Comparison of ENCODE assay signal across 8 mouse cellular contexts in genomic region chr19:56396669-56397621, GRCm38 (mm10). TPM values are rescaled to one million over a fixed set of nuclear protein-coding genes. Genes with fewer than 3 reads are reported as not detected.
DNase-seq lines count a peak whose midpoint lies in the region; ATAC-seq and TF ChIP-seq lines count a peak whose summit lies in the region.

TSS of gene Casp7 (plus strand) at chr19:56397129.

- H3K36me3 ChIP-seq in intestine, embryonic 15.5 days = no peaks in the 10 kb centered on the region
- H3K36me3 ChIP-seq in midbrain, postnatal 0 days (ENCODE audit: insufficient read depth, low read length) = no peaks in the 10 kb centered on the region

- under 1% methylated on average over 78 of the region's 78 CpGs for WGBS in intestine, embryonic 15.5 days
- under 1% methylated on average over 70 of the region's 78 CpGs for WGBS in midbrain, postnatal 0 days

- ATAC-seq in intestine, embryonic 15.5 days = peak; percentile 67
- peak; percentile 77 for ATAC-seq in midbrain, postnatal 0 days (ENCODE audit: low FRiP score)

- H3K4me1 ChIP-seq in intestine, embryonic 15.5 days (replicated peaks) = peaks cover 19% of the 10 kb centered on the region
- 0 out of 2 replicates have a peak, but pooled peaks cover 6% of the 10 kb centered on the region for H3K4me1 ChIP-seq in midbrain, postnatal 0 days (ENCODE audit: insufficient read depth, low read length)

- H3K9me3 ChIP-seq in intestine, embryonic 15.5 days = no peaks in the 10 kb centered on the region
- H3K9me3 ChIP-seq in midbrain, postnatal 0 days (ENCODE audit: low read length) = no peaks in the 10 kb centered on the region

- H3K27me3 ChIP-seq in intestine, embryonic 15.5 days (replicated peaks) = no peaks in the 10 kb centered on the region
- H3K27me3 ChIP-seq in midbrain, postnatal 0 days (ENCODE audit: insufficient read depth, low read length) = peaks cover 14% of the 10 kb centered on the region

- H3K4me3 ChIP-seq in intestine, embryonic 15.5 days (replicated peaks) = peak within 1 kb of the TSS; percentile 66
- H3K4me3 ChIP-seq in midbrain, postnatal 0 days (ENCODE audit: low read depth, low read length) = peak within 1 kb of the TSS; percentile 49

- TF ChIP-seq CTCF in midbrain, postnatal 0 days (IDR thresholded peaks at IDR 0.05) = peak; percentile 38; the same call in 1 of the 2 replicates

- peak within 1 kb of the TSS; percentile 79 for H3K9ac ChIP-seq in intestine, embryonic 15.5 days
- H3K9ac ChIP-seq in midbrain, postnatal 0 days (replicated peaks; ENCODE audit: low read length, poor library complexity, severe bottlenecking) = peak within 1 kb of the TSS; percentile 57

- peak within 1 kb of the TSS; percentile 92 for H3K27ac ChIP-seq in intestine, embryonic 15.5 days
- peak within 1 kb of the TSS; percentile 53; the same call in 1 of the 2 replicates for H3K27ac ChIP-seq in midbrain, postnatal 0 days (ENCODE audit: low read depth, low read length)

- H3K4me2 ChIP-seq in intestine, embryonic 15.5 days (replicated peaks) = peak within 1 kb of the TSS; percentile 94
- peak within 1 kb of the TSS; percentile 81 for H3K4me2 ChIP-seq in midbrain, postnatal 0 days (ENCODE audit: low read depth, low read length, poor library complexity, severe bottlenecking)

- DNase-seq in layer of hippocampus, adult 11-12 months (ENCODE audit: low spot score) = peak; percentile 35
- DNase-seq in layer of hippocampus, adult 9-10 months (ENCODE audit: low spot score) = no peak
- peak; percentile 75 for DNase-seq in embryo, embryonic 10.5 days (ENCODE audit: low spot score)
- peak; percentile 47 to 78 for DNase-seq in gastrocnemius, postnatal 4 days (ENCODE audit: low spot score in 2 of 2)
- peak; percentile 85 for DNase-seq in liver
- peak; percentile 64 for DNase-seq in midbrain, postnatal 0 days (ENCODE audit: low spot score)
- peak; percentile 49 to 55 for DNase-seq in spleen, postnatal 14 days (ENCODE audit: low spot score in 2 of 2)

RNA-seq across cellular contexts. Expression of gene Casp7, which starts in this region (rescaled TPM):
- 10 to 100 TPM; 18.0 to 18.7 TPM for total RNA-seq in gastrocnemius, postnatal 4 days (2021)
- polyA plus RNA-seq in intestine, embryonic 15.5 days (2015; fragmentation: Nextera tagmentation; extraction: Ambion mirVana) = 35.5 and 37.1 TPM in 2 replicates
- 25.2 and 25.9 TPM in 2 replicates for total RNA-seq in midbrain, postnatal 0 days (2014; rRNA removed)
- 34.5 and 39.2 TPM in 2 replicates for polyA plus RNA-seq in midbrain, postnatal 0 days (2015; fragmentation: Nextera tagmentation; extraction: Ambion mirVana)
